Mouse (Mus musculus) heart, postnatal 10 days (tissue): ENCODE results near the gene Schip1. TPM values are rescaled to one million over a fixed set of nuclear protein-coding genes. Genes with fewer than 3 reads are reported as not detected.

Experiments
- DNase-seq, 2 experiments: peaks; one replicate each; pipeline ENCODE4 v3.0.0; 2021
- intact Hi-C: fragments of 180-260 bp; cut with DNase I; formaldehyde crosslinking; loops from one replicate; pipeline ENCODE4 v1.15.1; 2025
- total RNA-seq, 2 experiments: library from RNA; stranded (reverse); gene quantifications; 2 replicates each; pipeline ENCODE4 v1.2.3; 2021

The Schip1 gene
- total RNA-seq, 2 experiments from 2014 or later, result 170 to 173 TPM

- no peak for DNase-seq
- intact Hi-C loops, result no loop called here
Measured at GRCm38 (mm10) chr3:68632714-68633113, 568.1 kb downstream of the Schip1 start.

GRCm38 (mm10) chr3:68633577-68633976 is 569.0 kb downstream of the Schip1 start:
- no peak for DNase-seq
- intact Hi-C loops, result no loop called here

DNA sequence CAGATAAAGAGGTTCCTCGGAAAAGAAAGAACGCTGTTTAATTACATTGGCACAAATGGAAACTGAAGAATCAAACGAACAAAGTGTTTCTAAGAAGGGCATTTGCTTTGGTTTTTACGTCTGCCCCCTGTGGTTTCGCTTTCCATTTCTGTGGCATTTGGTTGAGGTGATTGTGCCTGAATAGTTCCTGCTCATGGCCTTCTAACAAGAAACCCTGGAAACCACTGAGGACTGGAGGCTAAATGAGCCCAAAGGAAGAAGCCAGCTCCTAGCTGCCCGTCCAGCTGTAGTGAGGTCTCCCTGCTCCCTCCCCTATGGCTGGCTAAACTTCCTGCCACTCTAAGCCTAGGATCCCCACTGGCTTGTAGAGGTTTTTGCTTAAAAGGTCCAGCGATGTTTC is 573.4 kb downstream of the Schip1 start:
- DNase-seq, result no peak
- intact Hi-C loops, result no loop called here

- DNase-seq, result no peak
- intact Hi-C loops, result no loop called here
Measured at GRCm38 (mm10) chr3:68638703-68639102, 574.1 kb downstream of the Schip1 start.

DNA sequence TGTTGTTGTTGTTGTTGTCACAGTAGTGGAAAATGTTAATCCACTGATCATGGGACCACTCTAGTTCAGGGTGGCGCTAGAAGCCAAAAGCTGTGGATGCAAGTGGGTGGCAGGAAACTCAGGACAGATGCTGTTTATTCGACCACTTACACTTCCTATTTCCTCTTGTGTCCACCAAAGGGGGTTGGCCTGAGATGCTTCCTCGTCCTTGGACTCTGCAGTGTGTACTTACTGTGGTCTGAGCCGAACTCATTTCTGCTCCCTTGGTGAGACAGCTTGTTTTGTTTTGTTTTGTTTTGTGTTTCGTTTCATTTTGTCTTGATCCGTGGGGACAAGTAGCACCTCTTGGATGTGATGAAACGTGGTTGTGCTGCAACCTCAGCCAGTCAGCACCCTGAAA is 578.3 kb downstream of the Schip1 start:
- no peak for DNase-seq
- intact Hi-C loops, result no loop called here

- intact Hi-C loops, result no loop called here
- DNase-seq, result peak; percentile 22 to 35
Measured at GRCm38 (mm10) chr3:68646387-68647130, 582.0 kb downstream of the Schip1 start.

GRCm38 (mm10) chr3:68647282-68647681 is 582.7 kb downstream of the Schip1 start:
- no peak for DNase-seq
- intact Hi-C loops, result no loop called here

- intact Hi-C loops, result no loop called here
- DNase-seq, result no peak
Measured at GRCm38 (mm10) chr3:68650251-68650650, 585.6 kb downstream of the Schip1 start.

DNA sequence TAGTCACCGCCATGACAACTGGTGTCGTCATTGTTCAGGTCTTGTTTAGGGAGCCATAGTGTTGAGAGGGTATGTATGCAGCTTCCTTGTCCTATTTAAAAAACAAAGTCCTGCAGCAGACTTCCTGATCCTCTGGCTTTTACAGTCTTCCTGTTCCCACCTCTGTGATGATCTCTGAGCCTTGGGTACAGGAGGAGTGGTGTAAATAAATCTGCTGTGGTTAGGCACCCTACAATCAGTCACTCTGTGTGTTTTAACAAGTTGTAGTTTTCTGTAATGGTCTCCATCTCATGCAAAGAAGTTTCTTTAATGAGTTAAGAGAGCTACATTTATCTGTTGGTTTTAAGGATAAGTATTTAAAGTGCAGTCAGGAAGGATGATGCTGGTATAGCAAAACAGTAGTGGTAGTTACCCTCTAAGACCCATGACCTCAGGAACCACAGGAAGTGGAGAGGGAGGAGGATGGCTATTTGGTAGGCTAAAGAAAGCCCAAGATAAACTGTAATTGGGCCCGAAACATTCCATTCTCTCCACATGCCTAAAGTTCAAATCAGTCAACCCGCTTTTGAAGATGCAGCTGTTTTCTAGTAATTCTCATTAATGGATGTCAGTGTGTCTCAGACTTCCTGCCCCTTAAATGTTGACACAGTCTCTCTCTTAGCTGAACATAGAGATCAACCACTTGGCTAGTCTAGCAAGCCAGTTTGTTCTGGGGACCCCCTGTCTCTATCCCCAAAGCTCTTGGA is 592.2 kb downstream of the Schip1 start:
- intact Hi-C loops, result no loop called here
- no peak for DNase-seq

DNA sequence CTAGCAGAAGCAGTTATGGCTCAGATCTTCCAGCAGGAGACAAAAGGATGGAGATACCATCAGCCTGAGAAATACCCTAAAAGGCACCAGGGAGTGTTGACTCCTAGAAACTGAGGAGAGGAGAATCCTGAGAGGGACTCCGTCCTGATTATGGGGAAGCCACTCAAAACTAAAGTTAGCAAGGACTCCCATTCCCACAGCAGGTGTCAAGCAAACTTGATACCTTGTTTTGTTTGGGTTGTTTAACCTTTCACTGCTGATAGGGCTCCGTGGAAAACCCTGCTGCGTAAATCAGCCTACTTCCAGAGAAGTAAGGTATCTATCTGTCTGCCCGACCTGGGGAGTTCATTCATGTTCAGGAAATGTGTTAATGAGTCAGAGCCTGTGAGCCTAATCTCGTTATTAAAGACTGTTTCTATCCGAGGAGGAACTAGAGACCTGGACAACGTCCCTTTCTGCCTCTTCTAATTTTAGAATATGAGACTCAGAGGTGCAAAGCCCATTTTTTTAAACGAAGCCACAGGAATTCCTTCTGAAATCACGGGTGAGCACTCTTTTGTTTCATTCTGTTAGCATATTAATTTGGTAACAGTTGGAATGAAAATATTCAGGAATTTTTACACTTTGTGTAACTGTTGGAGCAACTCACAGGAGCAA is 593.1 kb downstream of the Schip1 start:
- intact Hi-C loops, result no loop called here
- no peak for DNase-seq

- intact Hi-C loops, result no loop called here
- DNase-seq, result no peak
Measured at GRCm38 (mm10) chr3:68659996-68660395, 595.4 kb downstream of the Schip1 start.

DNA sequence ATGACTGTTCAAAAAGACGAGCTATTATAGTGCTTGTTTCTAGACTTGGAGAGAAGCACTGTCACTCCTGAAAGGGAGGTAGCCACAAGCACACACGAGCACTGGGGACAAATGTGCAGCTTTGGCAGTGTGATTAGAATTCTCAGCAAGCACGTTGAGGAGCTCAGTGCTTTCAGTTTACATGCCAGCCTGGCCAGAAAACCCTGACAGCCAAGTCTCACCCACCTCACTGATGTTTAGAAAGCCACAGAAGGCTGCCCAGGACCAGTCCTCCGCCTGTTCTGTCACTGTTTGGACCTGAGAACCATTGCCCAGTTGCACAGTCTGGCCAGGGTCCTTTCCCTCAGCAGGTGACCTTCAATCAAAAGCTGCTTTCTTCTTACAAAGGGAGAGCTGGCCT is 595.9 kb downstream of the Schip1 start:
- intact Hi-C loops, result no loop called here

DNA sequence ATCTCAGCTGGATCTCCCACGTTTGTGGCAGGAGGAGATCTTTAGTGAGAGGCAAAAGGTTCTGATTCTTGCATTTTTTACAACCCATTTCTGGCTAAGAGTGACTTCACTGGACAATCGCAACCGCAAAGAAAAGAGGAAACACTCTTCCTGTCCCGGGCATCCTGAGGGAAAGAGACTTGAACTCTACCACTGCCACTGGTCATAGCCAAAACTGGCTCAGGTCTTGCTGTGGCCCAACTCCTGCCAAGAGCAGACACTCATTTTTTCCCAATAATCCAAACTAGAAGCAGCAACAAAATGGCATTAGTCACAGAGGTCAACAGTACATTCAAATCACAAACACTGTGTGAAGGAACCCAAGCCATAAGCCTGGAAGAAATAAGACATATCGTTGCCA is 597.8 kb downstream of the Schip1 start:
- intact Hi-C loops, result no loop called here
- no peak for DNase-seq

More for the DNA sequence above, 595.9 kb downstream of the Schip1 start:
- DNase-seq, result no peak

GRCm38 (mm10) chr3:68664337-68664736 is 599.7 kb downstream of the Schip1 start:
- intact Hi-C loops, result no loop called here
- DNase-seq, result no peak

DNA sequence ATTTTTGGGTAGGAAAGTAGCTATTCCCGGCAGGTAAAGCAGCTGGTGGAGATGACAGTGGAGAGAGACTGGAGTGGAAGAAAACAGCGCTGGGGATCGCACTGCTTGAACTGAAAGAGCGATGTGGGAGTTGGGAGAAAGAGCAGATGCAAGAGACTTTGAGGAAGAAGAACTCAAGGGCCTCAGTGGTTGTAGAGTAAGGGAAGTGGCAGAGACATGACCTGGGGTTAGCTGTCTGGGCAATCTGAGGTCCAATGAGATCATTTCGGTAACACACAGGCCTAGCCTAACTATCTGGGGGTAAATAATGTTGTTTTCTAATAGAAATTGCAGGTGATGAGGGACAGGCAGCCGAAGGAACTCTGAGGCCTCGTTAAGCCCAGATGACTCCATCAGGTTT is 601.8 kb downstream of the Schip1 start:
- intact Hi-C loops, result no loop called here
- no peak for DNase-seq

DNA sequence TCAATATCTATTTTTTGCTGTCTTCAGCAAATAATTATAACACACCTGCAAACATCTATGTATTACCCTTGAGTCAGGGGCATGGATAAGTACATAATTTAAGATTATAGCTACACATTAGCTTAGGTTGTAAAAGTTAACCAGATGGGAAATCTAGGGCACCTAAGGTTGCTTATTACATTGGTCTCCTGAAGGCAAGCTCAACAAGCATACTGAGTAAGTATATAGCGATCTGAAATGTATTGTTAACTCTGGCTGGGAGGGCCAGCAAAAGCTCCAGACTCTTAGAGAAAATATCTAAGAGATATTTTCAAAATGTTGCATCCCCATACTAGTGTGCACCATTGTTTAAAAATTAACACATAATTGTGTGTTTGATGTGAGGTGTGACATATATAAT is 603.2 kb downstream of the Schip1 start:
- intact Hi-C loops, result no loop called here

GRCm38 (mm10) chr3:68669418-68669974 is 604.9 kb downstream of the Schip1 start:
- intact Hi-C loops, result no loop called here
- DNase-seq, result no peak

More for the DNA sequence above, 603.2 kb downstream of the Schip1 start:
- DNase-seq, result no peak

DNA sequence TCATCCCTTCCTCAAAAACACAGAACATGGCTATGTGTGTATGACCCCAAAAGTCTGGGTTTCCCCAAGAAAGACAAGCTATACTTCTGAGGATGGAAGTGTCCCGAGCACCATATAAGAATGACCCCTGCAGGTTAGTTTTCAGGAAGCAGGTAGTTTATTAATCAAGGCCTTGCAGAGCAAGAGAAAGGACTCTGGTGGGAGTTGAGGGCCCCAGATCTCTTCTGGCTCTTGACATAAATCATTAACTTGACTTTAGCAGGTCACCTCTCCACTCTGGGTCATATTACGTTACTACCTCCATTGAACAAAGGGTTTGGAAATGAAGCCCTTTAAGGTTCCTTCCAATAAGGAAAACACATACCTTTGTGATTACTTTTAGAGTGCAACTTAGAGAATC is 610.1 kb downstream of the Schip1 start:
- intact Hi-C loops, result no loop called here
- no peak for DNase-seq

DNA sequence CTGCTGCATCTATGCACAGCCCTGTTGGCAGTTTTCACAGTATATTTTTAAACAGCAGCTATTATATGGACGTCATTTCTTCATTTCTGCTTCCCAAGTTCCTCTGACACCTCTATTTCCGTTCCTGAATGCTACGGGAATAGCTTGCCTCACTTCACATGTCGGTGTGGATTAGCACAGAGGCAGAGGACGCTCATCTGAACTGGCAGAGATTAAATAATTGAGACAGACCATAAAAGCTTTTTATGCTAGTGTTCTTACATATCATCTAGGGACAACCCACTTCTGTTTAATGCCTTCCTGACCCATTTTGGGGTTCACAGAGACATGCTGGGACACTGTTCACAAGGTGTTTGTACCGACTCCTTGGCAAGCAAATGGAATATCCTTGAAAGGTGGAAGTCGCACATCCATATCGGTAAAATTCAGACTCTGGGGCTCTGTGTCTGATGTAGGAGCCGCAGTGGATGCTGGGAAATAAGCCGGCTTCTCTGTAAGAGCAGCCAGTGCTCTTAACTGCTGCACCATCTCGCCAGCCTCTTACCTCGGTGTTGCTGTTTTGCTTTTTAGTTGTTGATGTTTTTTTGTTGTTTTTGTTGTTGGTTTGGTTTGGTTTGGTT is 610.7 kb downstream of the Schip1 start:
- intact Hi-C loops, result no loop called here
- no peak for DNase-seq
